Mouse (Mus musculus) intestine, embryonic 14.5 days (tissue): Measurements from ENCODE around the gene Larp4. TPM values are rescaled to one million over a fixed set of nuclear protein-coding genes. Genes with fewer than 3 reads are reported as not detected.

Source experiments
- ATAC-seq: fragments of 200-750 bp; cut with Nextera tagmentation; replicated peaks from 2 replicates; pipeline ENCODE4 v1.8.0; 2017; ENCODE audit warnings: low read depth, moderate number of reproducible peaks, moderate TSS enrichment, moderate library complexity; ENCODE audit not compliant: low FRiP score, low TSS enrichment
- DNase-seq: peaks from one replicate; pipeline ENCODE4 v3.0.0-alpha.2; 2018; ENCODE audit warnings: low spot score
- H3K27ac ChIP-seq: fragments of 300-500 bp; sonication (generic); 2 replicates; pipeline ENCODE4 v1.5.1; 2014; ENCODE audit warnings: low read depth, mild to moderate bottlenecking, control low read depth
- H3K27me3 ChIP-seq: fragments of 300-500 bp; sonication (generic); replicated peaks from 2 replicates; pipeline ENCODE4 v1.6.1; 2014; ENCODE audit warnings: low read length, control low read depth; ENCODE audit not compliant: control insufficient read depth, insufficient read depth
- H3K36me3 ChIP-seq: fragments of 300-500 bp; sonication (generic); 2 replicates; pipeline ENCODE4 v1.6.1; 2014; ENCODE audit warnings: low read length, control low read depth; ENCODE audit not compliant: control insufficient read depth, insufficient read depth
- H3K4me1 ChIP-seq: fragments of 300-500 bp; sonication (generic); replicated peaks from 2 replicates; pipeline ENCODE4 v1.6.1; 2014; ENCODE audit warnings: low read length, control low read depth, mixed read lengths; ENCODE audit not compliant: control insufficient read depth, insufficient read depth
- H3K4me2 ChIP-seq: fragments of 300-500 bp; sonication (generic); 2 replicates; pipeline ENCODE4 v1.6.1; 2014; ENCODE audit warnings: low read length
- H3K4me3 ChIP-seq: fragments of 300-500 bp; sonication (generic); 2 replicates; pipeline ENCODE4 v1.5.1; 2014; ENCODE audit warnings: low read depth, low read length, control low read depth, mixed read lengths
- H3K9ac ChIP-seq: fragments of 300-500 bp; sonication (generic); 2 replicates; pipeline ENCODE4 v1.6.1; 2014; ENCODE audit warnings: mild to moderate bottlenecking, low read length
- H3K9me3 ChIP-seq: fragments of 300-500 bp; sonication (generic); 2 replicates; pipeline ENCODE4 v1.6.1; 2016; ENCODE audit warnings: low read length, control low read depth; ENCODE audit not compliant: control insufficient read depth
- WGBS: fragments of 180-500 bp; shearing (Covaris S2); extraction: QIAGEN DNeasy Blood & Tissue Kit; methylation state at CpG from one replicate; pipeline ENCODE4 v1.1.7; 2014; 5-methylcytosine and 5-hydroxymethylcytosine counted together
- polyA plus RNA-seq: library from polyadenylated mRNA; unstranded; fragments of >200 nt; fragmentation: Nextera tagmentation; extraction: Ambion mirVana; gene quantifications from 2 replicates; pipeline ENCODE4 v1.2.1, GENCODE M21; 2014

Larp4 gene
- polyA plus RNA-seq, 1 experiment from 2014 or later: 49.0 TPM

DNA sequence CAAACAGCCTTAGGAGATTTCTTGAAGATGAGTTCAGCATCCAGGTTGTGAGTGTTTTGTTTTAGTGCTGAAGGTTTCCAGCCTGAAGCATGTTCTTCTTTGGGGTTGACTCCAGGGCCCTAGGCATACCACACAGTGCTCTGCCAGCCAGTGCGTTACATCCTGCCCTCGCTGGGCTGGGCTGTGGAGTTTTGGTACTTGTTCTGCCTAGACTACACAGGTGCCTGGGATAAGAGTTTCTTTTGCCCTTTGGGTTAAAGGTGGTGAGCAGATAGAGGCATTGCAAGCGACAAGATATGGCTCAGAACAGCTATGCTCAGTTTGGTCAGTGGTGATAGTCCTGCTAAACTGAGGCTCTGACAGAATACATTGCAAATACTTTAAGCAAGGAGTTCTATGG, 88.3 kb downstream of the Larp4 start:
- Histone ChIP-seq H3K4me3 (no peak overlapping the region), H3K4me2 (no peak overlapping the region), H3K9ac (no peak overlapping the region), H3K27me3 (no peaks in the 10 kb centered on the region), H3K4me1 (no peaks in the 10 kb centered on the region), H3K27ac (no peak overlapping the region), H3K9me3 (no peaks in the 10 kb centered on the region), H3K36me3 (no peaks in the 10 kb centered on the region)
- ATAC-seq (no peak), DNase-seq (no peak)
- 83% methylated on average over 3 of the region's 3 CpGs for WGBS

DNA sequence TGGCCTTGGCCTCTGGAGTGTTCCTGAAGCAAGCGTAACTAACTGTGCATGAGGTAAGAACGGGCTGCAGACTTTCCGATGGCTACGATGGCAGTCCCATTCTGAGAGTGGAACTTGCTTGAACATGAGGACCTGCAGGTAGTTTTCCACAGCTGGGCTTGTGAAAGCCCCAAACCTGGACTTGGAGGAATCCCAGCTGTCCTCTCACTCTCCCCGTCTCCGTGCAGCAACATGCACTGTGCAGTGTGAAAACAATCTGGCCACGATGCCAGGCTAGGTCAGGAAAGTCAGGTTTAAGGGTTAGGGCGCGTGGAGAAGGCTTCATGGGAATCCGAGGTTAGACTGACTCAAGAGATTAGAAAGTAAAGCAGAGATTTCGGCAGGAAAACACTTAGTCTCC, 89.0 kb downstream of the Larp4 start:
- WGBS: 47% methylated on average over 11 of the region's 11 CpGs

DNA sequence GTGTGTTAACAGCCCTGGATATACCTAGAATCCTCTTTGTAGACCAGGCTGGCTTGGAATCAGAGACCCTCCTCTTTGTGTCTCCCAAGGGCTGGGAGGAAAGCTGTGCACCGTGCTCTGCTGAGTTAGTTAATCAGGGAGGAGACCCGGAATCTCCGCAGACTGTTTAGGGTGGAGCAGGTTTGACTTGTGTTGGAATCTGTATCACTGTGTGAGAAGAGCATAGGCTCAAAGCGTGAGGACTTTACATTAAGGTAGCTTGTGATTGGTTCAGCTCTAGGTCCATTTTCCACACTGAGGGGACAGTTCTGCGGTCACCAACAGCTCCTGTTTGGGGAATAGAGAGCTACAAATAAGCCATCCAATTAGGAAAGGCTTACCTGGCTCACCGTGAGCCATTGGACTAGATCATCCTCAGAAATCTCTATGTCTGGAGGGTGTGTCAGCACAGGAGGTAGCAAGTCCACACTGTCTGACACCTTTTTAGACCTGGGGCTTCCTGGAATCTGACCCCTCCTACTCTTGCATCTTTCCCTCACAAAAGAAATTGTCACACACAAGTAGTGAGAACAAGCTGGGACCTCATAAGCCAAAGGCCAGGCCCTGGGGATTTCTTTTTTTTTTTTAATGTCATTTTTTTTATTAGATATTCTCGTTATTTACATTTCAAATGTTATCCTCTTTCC, 89.9 kb downstream of the Larp4 start:
- H3K4me3 ChIP-seq: no peak overlapping the region
- H3K4me2 ChIP-seq: no peak overlapping the region
- H3K36me3 ChIP-seq: no peaks in the 10 kb centered on the region
- H3K4me1 ChIP-seq: no peaks in the 10 kb centered on the region
- no peaks in the 10 kb centered on the region for H3K9me3 ChIP-seq
- DNase-seq (no peak), ATAC-seq (no peak)
- H3K27ac ChIP-seq: no peak overlapping the region
- 68% methylated on average over 7 of the region's 7 CpGs for WGBS
- no peak overlapping the region for H3K9ac ChIP-seq
- H3K27me3 ChIP-seq: no peaks in the 10 kb centered on the region

More for the DNA sequence above, 89.0 kb downstream of the Larp4 start:
- H3K36me3 ChIP-seq: no peaks in the 10 kb centered on the region
- H3K4me2 ChIP-seq: no peak overlapping the region
- ATAC-seq (no peak), DNase-seq (no peak)
- no peaks in the 10 kb centered on the region for H3K9me3 ChIP-seq
- no peak overlapping the region for H3K27ac ChIP-seq
- H3K27me3 ChIP-seq: no peaks in the 10 kb centered on the region
- H3K9ac ChIP-seq: no peak overlapping the region
- no peak overlapping the region for H3K4me3 ChIP-seq
- no peaks in the 10 kb centered on the region for H3K4me1 ChIP-seq

DNA sequence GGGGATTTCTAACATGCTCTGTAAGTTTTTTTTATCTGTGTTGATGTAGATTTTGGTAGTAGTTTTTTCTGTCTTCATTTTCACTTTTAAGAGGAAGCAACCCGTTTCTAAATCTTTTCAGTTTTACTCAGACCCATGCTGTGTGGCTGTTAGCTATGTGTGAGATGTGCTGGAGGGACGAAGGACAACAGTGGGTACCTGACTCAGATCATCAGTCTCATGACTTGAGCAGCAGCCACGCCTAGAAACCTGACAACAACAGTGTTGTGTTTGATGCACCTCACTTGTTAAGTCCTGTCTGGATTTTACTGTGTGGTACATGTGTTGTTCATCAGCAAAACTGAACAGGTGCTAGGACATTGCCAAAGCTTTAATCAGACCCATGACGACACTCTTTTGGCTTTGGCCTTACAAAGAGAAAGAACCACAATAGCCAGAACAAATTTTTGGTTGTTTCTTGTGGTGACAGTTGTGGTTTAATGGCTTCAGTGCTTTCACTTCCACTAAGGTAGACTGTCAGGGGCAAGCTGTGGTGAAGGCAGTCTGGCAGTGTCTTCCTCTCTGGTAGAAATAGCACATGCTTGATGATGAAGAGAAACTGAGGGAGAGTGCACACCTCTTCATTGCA, 90.8 kb downstream of the Larp4 start:
- no peaks in the 10 kb centered on the region for H3K9me3 ChIP-seq
- no peak overlapping the region for H3K4me3 ChIP-seq
- H3K4me1 ChIP-seq: no peaks in the 10 kb centered on the region
- no peaks in the 10 kb centered on the region for H3K36me3 ChIP-seq
- no peak overlapping the region for H3K27ac ChIP-seq
- WGBS: 89% methylated on average over 4 of the region's 4 CpGs
- H3K9ac ChIP-seq: no peak overlapping the region
- H3K27me3 ChIP-seq: no peaks in the 10 kb centered on the region
- ATAC-seq: no peak
- DNase-seq: no peak
- H3K4me2 ChIP-seq: no peak overlapping the region

- Histone ChIP-seq H3K4me3 (no peak overlapping the region), H3K9me3 (no peaks in the 10 kb centered on the region), H3K4me1 (no peaks in the 10 kb centered on the region), H3K27ac (no peak overlapping the region), H3K9ac (no peak overlapping the region), H3K4me2 (no peak overlapping the region), H3K36me3 (no peaks in the 10 kb centered on the region), H3K27me3 (no peaks in the 10 kb centered on the region)
- no peak for DNase-seq
- no peak; the same call in 1 of the 2 replicates for ATAC-seq
- 97% methylated on average over 3 of the region's 3 CpGs for WGBS
Observed at GRCm38 (mm10) chr15:100061377-100061776, 91.5 kb downstream of the Larp4 start.

GRCm38 (mm10) chr15:100063229-100063773, 93.4 kb downstream of the Larp4 start:
- no peaks in the 10 kb centered on the region for H3K4me1 ChIP-seq
- ATAC-seq (no peak), DNase-seq (no peak)
- no peaks in the 10 kb centered on the region for H3K27me3 ChIP-seq
- no peaks in the 10 kb centered on the region for H3K9me3 ChIP-seq
- no peak overlapping the region for H3K4me3 ChIP-seq
- H3K4me2 ChIP-seq: no peak overlapping the region
- no peaks in the 10 kb centered on the region for H3K36me3 ChIP-seq
- 89% methylated on average over 13 of the region's 13 CpGs for WGBS
- H3K9ac ChIP-seq: no peak overlapping the region
- no peak overlapping the region for H3K27ac ChIP-seq

Other genes starting within 250 kb of the Larp4 start
- gene Cox14, start 244.4 kb upstream of the Larp4 start, polyA plus RNA-seq: 190 and 206 TPM in 2 replicates
- gene Cers5, start 197.2 kb upstream of the Larp4 start, polyA plus RNA-seq: 64.7 and 68.7 TPM in 2 replicates
- gene Lima1, start 94.6 kb upstream of the Larp4 start, polyA plus RNA-seq: 80.3 and 87.9 TPM in 2 replicates
- 0.01 TPM in 1 of 2 replicates, not detected in the other for gene Fam186a, start 3.0 kb upstream of the Larp4 start, polyA plus RNA-seq
- gene Dip2b, start 68.6 kb downstream of the Larp4 start, polyA plus RNA-seq: 15.2 and 15.5 TPM in 2 replicates